Mouse (Mus musculus) adrenal gland, adult 18-20 months (tissue): ENCODE data around the gene Rasl11b. TPM values are rescaled to one million over a fixed set of nuclear protein-coding genes. Genes with fewer than 3 reads are reported as not detected.

Source experiments
- DNase-seq, 2 experiments: peaks; one replicate each; pipeline ENCODE4 v3.0.0; 2021 to 2022; ENCODE audit warnings: low spot score in 2 of 2
- total RNA-seq, 2 experiments: library from RNA; stranded (reverse); gene quantifications; 1 replicate in 1 of 2; 2 replicates in 1 of 2; pipeline ENCODE4 v1.2.3; 2021

Gene Rasl11b
- total RNA-seq, 2 experiments from 2014 or later = 20.2 to 23.0 TPM

- DNase-seq = no peak
These were observed 12.1 kb downstream of the Rasl11b start for GRCm38 (mm10) chr5:74207209-74207608.

DNA sequence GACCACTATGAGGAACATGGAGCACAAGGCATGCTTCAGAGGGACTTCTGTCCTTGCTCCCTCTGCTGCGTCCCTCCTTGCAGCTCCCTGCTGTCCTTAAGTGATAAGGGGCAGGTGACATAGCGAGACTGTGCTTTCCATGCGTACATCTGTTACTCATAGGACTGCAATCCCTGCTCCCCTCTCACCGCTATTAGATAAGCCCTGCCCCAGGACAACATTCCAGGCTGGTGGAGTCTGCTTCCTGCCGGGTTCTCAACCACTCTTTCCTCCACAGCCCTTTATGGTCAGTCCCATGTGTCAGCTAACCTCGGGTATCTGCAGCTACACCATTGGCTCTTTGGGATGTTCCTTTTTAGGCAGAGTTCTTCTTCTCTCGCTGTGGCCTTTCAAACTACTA is 13.4 kb downstream of the Rasl11b start:
- DNase-seq = no peak

DNA sequence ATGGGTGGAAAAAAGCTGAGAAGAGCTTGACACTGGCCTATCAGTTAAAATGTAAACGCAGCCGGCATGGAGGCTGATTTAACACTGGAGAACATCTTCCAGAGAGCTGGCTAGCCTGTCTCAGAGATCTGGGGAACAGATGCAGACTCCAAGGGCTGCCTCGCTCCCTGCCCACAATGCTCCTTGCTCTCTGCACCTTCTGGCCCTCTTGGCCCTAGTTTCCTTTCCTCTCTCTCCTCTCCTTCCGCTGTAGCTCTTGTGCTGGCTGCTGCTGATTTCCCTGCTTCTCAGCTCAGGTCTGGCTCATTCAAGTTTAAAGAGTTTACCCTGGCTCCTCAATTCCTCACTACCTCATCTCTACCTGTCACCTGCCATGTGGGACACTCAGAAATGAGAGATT is 14.6 kb downstream of the Rasl11b start:
- DNase-seq = no peak

DNA sequence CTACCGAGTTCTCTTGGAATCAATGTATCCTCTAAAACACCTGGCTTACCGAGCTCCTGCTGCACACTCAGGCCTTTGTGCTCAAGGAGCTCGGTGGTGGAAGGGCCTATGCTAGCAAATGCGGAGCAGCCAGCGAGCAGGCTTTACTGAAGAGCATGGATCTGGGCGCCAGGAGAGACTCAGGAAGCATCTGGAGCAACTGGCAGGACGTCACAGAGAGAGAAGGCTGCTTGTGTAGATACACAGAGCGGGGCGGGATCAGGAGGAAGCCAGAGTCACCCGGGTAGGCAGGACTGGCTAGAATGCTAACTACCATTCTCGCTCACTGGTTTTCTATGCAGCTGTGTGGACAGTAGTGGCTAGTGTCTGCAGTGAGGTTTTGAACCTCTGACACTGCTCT is 16.3 kb downstream of the Rasl11b start:
- no peak for DNase-seq

- DNase-seq = no peak
These were observed 19.5 kb downstream of the Rasl11b start for GRCm38 (mm10) chr5:74214501-74215110.

- DNase-seq = no peak
These were observed 20.0 kb downstream of the Rasl11b start for GRCm38 (mm10) chr5:74215125-74215524.

GRCm38 (mm10) chr5:74218524-74218923 is 23.4 kb downstream of the Rasl11b start:
- DNase-seq = no peak

DNA sequence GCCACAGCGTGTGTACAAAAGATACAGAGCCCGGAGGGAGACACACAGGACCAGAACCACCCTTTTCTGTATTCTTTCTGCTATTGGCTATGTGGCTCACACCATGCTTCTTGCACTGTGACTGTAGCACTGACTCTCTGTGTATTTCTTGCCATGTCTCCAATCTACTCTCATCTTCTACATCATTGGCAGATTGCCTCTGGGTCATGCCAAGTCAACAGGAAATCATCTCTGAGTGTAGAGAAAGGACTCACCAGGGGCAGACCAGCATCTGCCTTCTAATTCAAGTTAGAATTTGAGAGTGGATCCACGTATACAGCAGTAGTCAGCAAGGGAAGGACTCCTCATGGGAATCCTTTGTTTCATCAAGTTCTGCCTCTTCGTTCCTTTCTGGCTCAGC is 27.5 kb downstream of the Rasl11b start:
- DNase-seq = no peak

DNA sequence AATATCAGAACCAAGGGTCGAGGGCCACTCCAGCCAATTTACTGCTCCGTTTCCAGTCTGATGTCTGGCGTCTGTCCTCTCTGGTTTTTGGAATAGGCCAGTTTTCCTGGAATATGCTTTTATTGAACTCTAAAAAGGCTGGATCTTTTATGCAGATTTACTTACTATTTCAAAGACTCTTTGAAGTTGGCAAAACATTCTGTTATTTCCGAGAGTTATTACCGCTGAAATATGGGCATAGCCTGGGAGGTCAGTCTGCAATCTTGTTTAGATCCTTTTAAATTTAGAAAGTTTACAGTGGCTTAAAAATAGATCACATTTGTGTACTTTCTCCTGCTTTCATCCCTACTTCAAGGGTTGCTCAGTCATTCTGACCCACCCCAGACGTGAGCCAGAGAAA is 29.4 kb downstream of the Rasl11b start:
- DNase-seq = no peak

- no peak for DNase-seq
These were observed 31.1 kb downstream of the Rasl11b start for GRCm38 (mm10) chr5:74226183-74226582.

GRCm38 (mm10) chr5:74227352-74227751 is 32.3 kb downstream of the Rasl11b start:
- DNase-seq = no peak

GRCm38 (mm10) chr5:74228938-74229337 is 33.9 kb downstream of the Rasl11b start:
- no peak for DNase-seq

- no peak for DNase-seq
These were observed 34.8 kb downstream of the Rasl11b start for GRCm38 (mm10) chr5:74229775-74230413.

DNA sequence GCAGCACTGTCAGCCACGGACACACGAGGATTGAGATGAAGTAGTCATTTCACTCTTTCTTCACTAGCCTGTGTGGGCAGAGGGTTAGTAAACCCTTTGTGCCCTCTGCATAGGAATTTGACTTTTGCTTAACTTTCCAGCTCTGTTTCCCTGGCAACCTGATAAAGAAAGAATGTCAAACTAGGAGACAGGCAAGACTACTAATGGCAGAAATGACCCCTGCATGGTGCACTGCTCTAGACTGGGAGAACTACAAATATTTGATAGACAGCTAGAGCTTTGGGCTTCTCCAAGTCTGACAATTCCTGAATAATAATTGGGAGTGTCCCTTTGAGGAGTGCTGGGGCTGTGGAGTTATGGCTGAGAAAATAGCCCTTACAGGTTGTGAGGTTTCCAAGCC is 35.4 kb downstream of the Rasl11b start:
- no peak for DNase-seq

DNA sequence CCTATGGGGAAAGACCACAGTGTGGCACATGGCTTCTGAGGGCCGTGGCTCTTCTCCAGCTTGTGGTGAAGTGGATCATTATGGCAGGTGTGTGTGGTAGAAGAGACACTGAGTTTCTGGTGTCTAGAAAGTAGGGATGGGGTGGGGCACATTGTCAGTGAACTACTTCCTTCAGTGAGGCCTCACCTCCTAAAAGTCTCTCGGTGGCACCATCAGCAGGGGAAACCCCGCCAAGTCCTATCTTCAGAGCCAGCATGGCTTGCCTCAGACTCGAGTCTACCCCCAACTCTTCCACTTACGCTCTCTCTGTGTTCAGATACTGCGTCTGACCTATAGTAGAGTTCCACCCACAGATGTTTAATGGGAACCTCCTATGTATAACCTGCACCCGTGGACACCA is 38.7 kb downstream of the Rasl11b start:
- DNase-seq = no peak

DNA sequence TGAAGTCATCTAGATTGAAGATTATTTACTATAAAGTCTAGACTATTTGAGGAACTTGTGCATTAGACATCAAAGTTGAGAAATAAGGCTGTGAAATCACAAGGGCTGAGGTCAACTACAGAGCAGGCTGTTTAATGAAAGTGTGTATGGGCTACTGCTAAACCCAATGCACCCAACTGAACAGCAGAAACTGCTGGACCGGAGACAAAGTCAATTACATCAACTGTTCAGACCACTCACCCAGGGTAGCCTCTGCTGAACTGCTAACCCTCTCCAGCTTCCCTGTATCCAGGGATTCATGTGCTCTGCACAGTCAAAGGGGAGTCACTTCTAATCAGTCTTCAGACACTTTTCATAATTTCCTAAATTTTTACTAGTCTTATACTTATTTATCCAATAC is 44.3 kb downstream of the Rasl11b start:
- no peak for DNase-seq

DNA sequence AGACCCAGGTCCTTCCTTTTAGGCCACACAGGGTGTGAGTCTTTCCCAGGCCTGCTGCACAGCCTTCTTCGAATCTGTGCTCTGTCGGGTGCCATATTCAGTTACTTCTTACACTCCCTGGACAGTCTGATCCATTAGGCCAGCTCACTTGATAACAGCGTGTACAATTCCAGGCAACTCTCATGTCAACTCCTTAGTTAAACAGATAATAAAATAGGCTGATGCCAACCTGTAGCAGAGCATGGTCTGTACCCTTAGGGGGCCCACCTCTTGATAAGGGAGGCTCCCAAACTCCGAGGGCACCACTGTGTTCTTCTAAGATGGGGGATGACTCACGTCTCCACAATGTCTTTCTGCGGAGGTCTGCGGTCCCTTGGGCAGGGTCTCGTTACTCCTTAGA is 45.2 kb downstream of the Rasl11b start:
- no peak for DNase-seq

- no peak for DNase-seq
These were observed 46.0 kb downstream of the Rasl11b start for GRCm38 (mm10) chr5:74240926-74241680.

- no peak for DNase-seq
These were observed 47.6 kb downstream of the Rasl11b start for GRCm38 (mm10) chr5:74242654-74243053.

DNA sequence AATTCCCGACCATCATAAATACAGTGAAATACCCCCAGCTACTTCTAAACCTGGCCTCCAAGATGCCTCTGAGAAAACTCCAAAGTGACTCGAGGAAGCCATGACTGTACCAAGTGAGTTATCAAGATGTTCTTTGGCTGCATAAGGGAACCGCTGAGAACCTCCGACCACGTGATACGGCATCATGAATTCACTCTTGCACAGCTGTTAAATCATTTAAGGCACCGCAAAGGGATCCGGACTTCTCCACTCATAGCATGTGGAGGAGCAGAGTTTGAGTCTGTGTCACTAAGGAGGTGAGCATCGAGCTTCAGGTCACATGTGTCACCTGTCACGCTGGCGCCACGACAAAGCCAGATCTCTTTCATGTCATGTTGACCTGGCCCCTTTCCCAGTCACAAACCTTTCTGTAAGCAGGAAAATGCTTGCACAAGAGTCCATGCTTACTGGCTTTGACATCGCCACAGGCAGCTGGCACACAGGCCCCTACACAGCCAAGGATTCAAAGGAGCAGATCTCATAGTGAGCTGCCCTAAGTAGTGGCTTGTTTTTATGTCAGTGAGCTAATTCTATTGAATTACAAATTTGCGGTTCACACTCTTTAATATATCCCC is 49.4 kb downstream of the Rasl11b start:
- no peak for DNase-seq

DNA sequence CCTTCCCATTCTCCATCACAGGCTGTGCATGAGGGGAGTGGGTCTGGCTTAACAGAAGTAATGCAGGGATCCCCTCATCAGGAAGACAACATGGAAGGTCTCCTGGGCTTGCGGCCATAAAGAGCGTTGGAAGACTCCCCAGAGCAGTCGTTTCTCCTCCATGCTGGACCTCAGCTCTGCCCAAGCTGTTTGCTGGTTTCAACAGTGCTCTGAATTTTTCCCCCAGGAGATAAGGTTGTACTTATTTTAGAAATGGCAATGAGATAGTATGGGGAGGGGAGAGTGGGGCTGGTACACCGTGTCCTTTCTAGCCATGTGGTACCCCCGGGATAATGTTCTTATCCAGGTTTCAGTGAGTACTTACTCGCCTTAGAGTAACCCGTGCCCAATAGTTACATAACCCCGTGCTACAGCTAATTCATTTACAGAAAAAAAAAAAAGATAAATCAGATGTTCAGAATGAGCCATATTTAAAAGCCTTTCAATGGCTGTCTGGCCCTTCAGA is 50.6 kb downstream of the Rasl11b start:
- no peak for DNase-seq

DNA sequence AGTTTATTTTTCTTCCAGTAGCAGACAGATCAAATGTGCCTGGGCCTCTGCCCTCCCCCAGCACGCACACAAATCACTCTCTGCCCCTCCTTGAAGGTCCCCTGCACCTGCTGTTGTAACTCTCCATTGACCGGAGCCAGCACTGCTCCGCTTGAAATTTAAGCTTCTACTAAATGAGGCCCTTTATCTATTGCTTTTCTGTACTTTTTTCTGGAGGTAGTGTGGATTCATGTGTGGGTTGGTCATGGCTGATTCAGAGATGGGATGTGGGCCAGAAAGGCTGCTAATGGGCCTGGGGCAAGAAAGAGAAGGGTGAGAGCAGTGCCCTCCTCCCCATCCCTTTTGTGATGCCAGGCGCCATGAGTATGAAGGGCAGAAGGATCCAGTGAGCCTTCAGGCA is 51.4 kb downstream of the Rasl11b start:
- DNase-seq = no peak
